Mouse (Mus musculus) cerebellum, postnatal 4 days (tissue): ENCODE results near the gene Usp26.

Experiments used
- DNase-seq, 2 experiments: peaks; one replicate each; pipeline ENCODE4 v3.0.0; 2022; ENCODE audit warnings: low spot score in 2 of 2, mixed read lengths in 1 of 2

Usp26 gene

DNA sequence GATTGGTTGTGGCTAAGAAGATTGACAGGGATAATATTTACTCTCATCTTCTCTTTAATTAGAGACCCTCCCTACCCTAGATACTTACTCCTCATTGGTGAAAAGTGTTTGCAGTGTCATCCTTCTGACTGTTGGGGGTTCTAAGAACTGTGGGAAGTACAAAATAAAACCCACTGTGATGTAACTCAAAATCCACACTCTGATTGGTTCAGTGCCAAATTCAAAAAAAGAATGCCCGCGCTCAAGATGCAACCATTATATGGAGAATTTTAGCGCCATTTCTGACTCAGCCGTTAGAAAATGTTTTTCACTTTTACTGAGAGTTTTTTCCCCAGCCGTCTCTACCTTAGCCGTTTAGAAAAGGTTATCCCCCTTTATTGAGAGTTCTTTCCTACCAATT, at the start of gene Usp26:
Usp26 (minus strand) TSS at position 101 of the 400 bp plus-strand sequence.
- no peak for DNase-seq

DNA sequence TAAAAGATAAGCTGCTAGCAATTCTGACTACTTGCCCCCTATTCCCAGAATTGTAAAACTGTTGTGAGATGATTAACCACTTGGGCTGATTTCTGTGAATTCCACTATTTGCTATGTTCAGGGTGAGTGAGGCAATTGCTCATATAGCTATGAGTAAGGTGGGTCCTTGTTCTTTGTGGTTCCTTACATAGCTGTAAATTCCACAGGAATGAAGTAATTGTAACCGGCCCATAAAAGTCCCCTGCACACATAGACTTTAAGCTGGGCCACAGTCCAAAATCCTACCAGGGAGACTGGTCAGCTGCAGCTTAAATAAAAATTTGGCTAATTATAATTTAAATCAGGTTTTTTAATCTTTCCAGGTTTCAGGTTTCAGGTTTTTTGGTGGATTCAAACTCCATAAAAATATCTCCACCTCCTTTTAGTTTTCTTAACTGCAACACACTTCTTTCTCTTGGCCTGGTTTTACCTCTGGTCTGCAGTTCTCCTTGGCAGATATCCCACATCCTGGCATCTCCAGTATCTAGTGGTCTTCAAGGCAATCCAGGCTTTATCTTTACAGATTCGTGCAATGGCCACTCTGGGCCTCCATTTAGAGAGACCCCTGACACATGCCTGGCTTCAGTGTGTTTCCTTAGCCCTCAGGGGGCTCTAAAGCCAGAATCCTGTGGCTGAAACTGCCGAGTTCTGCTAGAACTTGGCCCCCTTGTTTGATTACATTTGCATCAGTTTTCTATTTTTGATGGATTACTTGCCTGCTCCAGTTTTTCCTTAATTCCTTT, 13.6 kb upstream of the Usp26 start:
- DNase-seq: no peak

DNA sequence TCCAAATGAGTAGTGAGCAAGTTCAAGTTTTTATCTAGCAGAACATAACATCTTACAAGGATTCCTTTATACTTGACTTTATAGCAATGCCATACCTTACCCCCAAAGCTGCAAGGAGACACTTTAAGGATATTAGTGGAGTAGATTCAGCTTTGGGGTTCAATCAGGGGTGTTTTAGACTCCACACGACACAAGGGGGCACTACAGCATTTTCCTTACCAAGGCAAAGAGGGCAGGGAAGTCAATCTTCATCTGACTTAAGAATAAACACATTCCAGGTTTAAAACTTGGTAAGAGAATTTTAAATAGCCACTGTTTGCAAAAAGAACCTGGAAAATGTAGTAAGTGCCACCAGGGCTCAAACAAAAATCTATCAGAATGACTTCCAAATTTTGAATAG, 33.6 kb downstream of the Usp26 start:
- DNase-seq: peak in 1 of 2 experiments; percentile 3

DNA sequence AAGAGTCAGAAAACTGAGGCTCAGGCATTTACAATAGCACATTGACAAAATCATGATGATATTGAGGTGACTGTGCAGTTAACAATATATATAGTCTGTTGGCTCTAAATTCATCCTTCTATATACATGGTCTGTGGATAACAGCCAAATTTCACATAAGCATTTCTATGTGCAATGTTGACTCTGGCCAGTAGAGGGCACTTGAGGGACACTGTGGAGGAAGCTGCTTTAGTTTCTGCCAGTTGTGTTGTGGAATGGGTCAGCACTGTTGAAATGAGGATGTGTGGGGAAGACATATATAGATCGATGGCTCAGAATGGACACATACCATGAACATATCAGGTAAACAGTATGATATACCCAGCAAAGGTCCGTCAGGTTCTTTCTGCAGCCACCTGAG, 64.6 kb downstream of the Usp26 start:
- DNase-seq: peak in 1 of 2 experiments; percentile 49

DNA sequence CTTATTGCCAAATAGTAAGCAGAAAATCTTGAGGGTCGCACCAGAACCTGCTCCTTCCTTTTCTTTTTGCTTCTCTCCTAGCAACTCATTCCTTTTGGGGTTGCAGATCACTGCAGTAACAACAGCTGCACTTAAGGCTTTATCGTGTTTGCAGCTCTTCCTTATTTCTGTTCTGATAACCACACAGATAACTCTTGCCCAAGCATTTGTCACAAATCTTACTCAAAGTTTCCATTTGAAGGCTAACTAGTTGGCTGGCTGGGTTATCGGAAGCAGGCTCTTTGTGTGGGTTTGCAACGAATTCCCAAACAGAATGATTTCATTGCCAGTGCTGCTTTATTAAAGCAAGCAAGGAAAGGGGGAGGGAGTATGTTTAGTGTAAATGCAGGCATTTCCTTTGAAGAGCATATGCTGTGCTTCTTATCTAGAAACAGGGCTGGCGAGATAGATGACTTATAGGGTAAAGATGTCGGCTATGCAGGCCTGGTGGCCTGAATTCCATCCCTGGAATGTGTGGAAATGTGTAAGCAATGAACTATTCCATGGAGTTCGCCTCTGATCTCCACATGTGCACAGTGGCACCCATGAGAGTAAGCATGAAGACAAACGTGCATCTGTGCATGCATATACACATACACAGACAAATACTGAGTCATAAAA, 86.8 kb downstream of the Usp26 start:
- no peak for DNase-seq

DNA sequence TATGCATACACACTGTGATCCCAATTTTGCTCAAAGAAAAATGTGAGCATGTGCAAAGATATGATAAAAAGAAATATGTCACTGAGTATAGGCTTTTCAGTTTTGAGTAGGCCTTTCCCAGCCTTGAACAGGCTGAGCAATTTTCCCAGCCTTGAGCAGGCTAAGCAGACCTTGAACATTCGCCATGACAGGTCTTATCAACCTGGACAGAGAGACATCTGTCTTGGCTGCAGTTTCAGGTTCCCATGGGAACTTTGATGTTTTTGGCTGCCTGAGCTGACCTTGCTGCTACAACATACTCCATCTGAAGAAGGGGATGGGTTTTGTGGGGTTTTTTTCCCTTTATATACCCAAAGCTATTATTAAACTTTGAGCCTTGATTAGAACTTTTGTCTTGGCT, 88.0 kb downstream of the Usp26 start:
- no peak for DNase-seq
